Mouse (Mus musculus) mature B cell (primary cell): ENCODE measurements around the gene Gas7.

ENCODE experiments used
- in situ Hi-C: fragments of 300-500 bp; cut with MboI; formaldehyde crosslinking; loops from 2 replicates; pipeline ENCODE4 v1.14.3; 2019

Gas7 gene

DNA sequence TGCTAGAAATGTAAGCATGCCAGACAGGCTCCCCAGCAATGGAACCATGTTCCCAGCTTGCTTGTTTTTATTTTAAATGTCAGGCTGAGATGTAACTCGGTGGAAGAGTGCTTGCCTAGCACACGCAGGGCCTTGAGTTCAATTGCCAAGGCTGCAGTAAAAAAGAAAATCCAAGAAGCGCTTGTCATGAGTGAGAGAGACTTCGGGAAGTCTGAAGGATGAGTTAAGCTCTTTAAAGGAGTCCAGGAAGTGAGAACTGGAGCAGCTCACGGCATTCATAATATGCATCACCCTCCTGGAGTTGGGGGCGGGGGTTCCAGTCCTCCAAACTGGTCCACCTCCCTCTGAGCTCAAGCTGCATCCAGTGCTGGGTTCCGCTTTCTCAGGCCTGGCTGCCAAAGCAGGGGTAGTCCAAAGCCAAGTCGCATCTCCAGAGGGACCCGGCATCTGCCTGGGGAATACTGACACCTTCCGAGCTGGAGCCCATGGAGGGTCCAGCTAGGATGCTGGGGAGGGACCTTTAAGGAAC lies 34.5 kb downstream of the Gas7 start:
- in situ Hi-C loops = no loop called here

DNA sequence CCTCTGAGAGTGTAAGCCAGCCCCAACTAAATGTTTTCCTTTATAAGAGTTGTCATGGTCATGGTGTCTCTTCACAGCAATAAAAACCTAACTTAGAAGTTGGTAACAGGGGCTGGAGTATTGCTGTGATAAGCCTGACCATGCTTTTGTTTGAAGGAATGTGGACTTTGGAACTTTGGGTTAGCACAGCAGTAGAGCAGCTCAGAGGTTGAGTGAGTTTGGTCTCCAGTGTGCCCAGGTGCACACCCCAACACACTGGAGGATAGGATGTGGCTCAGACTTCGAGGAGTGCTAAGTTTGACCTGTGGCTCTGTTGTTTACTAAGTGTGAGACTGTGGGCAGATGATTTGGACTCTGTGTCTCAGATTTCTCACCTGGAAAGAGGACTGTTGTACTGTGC lies 41.6 kb downstream of the Gas7 start:
- in situ Hi-C loops = no loop called here

DNA sequence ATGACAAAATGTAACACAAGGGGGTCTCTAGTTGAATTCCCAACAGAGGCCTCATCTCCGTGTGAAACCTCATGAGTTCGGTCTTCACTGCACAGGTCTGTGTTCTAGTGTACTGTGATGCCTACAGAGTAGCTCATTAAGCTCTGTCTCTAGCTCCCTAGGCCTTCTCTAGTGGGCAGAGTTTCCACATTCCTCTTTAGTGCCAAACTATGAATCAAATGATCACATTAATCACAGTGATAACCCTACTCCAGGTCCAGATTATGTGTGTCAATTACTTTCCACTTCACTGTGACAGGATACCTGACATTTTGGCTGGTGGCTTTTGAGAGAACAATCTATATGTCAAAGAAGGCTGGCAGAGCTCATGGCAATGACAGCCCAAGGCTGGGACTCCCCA lies 44.9 kb downstream of the Gas7 start:
- in situ Hi-C loops = no loop called here

DNA sequence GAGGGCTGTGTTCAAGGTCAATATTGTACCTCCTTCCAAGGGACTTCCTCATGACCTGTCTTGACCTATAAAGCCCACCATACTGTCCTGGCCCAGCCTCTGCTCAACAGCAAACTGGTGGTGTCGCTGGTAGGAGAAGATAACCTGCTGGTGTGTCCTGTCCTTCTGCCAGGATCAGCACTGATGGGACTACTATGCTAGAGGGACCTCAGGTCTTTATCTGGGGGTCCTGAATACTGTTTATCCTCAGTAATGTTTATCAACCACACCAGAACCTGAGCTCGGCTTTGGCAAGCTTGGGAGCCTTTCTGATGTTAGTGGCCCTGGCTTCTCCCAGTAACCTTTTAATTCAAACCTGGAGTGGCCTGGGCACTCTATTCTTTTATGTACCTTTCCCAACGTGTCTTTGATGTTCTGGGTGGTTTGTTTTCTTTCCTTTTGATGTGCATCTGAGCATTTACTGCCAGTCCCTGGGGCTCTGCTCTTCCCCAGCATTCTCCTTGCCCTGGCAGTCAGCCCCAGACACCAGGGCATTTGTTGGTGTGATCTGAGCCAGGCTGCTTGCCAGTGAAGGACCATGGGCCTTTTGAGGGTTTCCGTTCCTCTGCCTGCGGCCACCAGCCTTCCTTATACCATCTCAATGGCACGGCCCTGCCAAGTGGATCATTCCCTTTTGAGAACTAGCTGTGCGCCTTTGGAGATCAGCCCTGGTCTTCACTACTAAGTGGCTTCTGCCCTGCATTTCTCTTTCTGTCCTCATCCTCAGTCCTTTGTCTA lies 46.4 kb downstream of the Gas7 start:
- in situ Hi-C loops = no loop called here

DNA sequence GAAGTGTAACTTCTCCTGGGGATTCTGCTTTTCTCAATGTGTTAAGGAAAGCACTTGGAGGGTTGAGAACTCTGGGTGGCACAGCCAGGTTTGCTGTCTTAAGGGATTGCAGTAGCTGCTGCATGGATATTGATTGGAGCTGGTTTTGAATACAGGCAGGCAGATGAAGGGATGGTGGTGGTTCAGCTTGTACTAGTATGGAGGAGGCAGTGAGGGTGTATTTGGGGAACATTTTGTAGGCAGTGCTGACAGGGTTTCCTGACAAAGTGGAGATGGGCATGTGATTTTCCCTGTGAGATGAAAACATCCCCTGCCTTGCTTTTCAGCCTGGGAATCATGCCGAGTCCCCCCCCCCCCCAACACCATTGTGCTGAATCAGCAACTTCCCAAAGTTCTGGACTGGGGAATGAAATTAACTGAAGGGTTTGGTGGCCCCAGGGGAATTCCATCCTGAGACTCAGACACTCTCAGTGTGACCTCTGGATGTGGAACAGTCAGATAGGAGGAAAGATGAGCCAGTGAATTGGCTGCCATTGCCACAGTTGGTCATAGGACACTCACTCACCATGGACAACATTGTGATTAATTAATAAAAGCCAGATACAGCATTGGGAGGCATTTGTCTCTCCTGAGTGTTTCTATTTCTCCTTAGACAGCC lies 54.1 kb downstream of the Gas7 start:
- in situ Hi-C loops = no loop called here

DNA sequence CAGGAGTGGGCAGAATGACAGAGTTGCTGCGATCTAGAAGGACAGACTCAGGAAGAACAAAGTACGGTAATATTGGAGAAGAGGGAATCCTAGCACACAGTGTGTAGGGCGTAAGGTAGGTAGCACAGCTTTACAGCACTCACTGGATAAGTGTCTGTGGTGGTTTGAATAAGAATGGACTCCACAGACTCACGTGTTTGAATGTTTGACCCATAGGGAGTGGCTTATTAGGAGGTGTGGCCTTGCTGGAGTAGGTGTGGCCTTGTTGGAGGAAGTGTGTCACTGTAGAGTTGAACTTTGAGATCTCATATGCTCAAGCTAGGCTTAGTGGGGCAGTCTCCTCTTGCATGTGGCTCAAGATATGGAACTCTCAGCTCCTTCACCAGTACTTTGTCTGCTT lies 55.6 kb downstream of the Gas7 start:
- in situ Hi-C loops = no loop called here

DNA sequence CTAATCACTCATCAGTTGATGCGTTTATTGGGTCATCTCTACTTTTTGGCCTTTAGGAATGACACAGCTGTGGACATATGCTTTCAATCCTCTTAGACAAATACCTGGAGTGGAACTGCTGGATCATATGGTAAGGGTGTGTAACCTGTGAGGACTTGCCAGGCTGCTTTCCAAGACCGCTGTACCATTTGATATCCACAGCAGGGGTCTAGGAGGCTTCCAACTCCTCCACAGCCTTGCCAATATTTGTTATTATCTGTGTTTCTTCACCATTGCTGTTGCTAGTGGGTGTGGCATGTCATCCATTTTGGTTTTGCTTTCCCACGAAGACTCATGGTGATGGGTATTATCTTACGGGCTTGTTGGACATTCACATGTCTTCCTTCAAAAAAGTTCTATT lies 57.8 kb downstream of the Gas7 start:
- in situ Hi-C loops = no loop called here

DNA sequence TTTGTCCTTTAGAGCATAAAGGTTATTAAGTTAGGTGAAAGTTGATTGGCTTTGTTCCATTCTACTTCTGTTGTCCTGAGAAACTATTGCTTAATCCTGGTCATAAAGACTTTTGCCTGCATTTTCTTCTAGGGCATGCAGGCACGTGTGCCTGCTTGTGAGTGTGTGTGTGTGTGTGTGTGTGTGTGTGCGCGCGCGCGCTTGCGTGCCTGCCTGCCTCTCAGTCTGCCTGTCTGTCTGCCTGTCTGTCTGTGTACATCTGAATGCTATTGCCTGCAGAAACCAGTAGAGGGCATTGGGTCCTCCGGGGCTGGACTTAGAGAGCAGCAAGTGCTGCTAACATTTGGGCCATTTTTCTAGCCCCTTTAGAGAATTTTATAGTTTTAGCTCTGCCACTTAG lies 59.2 kb downstream of the Gas7 start:
- in situ Hi-C loops = no loop called here

DNA sequence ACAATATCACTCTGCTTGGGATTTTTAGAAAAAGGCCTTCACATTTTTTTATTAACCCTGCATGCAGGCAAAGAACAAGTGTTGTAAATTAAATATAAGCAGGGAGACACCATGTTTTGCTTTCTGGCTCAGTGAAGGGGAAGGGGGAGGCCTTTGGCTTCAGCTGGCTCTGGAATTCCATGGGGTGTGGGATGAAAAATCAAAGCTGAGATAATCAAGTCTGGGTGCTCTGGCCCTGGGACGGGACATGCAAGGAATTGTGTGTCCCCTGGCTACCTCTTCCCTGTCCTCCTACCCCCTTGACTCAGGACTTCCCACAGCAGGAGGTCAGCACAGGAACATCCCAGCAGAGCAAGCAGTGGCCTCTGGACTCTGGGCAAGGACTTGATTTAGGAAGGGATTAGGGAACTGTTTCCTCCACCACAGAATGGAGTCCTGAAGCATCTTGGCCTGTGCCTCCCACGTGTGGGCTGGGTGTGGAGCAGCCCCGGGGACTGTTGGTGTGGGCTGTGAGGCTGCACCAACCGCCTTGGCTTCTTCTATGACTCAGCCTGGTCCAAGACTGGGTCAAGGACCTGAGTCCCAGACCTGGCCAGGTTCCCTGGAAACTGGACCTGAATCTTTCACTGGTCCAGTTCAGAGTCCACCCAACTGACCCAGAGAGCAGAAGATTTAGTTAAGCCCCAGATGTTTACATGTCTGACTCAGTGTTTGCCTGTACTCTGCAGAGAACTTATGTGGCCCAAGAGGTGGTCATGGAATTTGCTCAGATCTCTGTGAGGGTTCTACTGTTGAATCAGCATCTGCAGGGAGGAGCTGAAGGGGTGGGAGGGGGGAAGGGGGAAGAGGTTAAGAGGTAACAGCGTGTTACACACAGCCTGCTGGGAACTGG lies 60.0 kb downstream of the Gas7 start:
- in situ Hi-C loops = no loop called here

DNA sequence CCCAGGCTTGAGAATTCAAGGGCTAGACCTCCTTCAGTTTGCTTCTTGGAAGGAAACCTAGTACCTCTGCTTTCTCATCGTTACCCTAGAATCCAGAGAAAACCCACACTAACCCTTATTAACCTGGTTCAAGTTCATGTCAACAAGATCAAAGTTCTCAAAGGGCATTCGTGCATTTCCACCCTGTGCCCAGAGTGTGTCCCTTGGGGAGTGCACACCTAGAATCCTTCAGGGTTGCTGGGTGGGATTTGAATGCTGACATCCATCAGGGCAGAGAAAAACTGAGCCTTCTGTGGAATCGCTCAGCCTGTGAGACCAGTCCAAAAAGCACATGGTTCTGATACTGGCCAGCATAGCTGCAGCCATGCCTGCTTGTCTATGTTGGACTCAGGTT lies 60.7 kb downstream of the Gas7 start:
- in situ Hi-C loops = no loop called here

DNA sequence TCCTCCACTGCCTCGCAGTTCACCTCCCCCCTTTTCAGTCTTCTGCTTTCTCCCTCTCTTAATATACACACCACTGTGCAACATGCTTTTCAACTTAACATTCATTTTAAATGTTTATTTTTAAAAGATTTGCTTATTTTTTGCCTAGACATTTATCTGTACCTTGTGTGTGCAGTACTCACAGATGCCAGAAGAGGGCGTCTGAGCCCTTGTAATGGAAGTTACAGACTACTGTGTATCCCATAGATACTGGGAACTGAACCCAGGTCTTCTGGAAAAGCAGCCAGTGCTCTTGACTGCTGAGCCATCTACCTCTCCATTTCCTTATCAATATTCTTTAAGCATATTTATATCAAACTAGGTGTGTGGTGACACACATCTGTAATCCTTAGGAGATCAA lies 62.5 kb downstream of the Gas7 start:
- in situ Hi-C loops = no loop called here

DNA sequence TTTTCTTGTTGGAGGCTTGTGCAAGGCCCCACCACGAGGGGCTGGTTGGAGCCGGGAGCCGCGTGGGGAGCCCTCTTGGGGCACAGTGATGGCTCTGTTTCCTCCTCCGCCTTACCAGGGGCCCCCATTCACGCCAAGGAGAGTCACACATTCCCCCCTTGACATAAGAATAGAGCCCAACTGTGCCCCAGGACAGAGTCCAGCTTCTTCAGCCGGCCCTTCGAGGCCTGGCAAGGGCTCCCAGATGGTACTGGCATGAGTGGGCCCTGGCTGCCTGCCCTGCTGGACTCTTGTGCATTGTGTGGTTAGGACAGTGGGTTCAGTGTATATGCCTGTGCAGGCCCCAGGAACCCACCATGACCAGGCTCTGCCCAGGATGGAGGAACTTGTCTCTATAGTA lies 63.7 kb downstream of the Gas7 start:
- in situ Hi-C loops = no loop called here

DNA sequence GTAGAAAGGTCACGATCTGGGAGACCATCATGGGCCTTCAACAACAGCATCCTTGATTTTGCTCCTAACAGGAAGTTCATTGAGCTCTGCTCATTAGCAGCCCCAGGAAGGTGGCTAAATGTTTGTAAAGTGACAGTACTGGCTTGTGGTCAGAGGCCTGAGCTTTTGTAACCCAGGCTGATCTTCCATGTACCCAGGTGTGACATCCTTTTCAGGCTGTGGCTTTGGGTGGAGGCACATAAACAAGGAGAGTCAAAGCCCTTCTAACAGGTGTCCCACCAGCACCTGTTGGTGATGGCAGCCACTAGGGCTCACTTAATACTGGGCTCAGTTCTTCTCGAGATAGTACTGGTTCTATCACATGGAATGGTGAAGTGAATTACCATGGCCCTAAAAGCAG lies 67.4 kb downstream of the Gas7 start:
- in situ Hi-C loops = no loop called here

DNA sequence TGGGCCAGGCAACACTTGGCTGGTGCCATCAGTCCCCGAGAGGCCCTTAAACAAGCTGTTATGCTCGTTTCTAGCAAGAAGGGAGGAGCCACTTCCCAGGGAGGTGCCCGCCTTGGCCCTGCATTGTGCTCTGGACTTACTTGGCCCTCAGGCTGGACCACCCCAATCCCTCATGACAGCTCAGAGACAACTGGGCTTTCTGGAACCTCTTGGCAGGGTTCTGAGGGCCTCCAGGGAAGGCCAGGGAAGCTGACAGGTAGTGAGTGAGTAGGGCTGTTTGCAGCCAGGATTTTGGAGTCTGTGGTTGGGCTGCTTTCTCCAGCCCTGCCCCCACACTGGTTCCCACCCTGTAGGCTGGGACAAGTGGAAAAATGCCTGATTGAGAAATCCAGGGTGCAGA lies 68.6 kb downstream of the Gas7 start:
- in situ Hi-C loops = no loop called here

DNA sequence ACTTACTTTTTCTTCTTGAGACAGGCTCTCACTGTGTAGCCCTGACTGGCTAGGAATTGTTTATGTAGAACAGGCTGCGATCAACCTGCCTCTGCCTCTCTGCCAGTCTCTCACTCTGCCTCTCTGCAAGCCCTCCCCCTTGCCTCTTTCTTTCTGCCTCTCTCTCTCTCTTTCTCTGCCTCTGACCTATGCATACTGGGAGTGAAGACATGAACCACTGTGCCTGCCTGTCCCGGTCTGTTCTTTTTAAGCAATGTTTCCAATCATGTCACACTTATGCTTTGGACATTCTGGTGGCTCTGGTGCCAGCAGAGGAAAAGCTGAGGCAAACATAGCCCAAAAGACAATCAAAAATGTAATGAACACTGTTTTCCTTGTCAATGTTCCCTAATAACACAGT lies 69.5 kb downstream of the Gas7 start:
- in situ Hi-C loops = no loop called here

DNA sequence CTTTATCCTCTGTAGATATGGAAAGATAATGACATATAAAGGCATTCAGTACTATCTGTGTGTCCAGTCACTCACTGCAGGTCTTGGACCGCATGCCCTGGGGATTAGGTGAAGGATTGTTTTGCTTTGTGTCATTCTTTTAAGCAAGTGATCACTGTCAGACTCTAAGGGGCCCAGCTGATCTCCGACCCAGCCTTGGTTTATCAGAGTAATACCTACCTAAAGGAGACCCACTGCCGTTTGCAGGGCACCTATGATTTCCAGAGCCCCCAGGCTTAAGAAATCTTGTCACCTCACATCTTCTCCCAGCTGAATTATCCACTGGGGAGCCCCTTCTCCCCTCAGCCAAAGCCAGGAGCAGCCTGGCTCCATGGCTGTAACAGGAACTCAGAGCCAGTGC lies 70.6 kb downstream of the Gas7 start:
- in situ Hi-C loops = no loop called here

DNA sequence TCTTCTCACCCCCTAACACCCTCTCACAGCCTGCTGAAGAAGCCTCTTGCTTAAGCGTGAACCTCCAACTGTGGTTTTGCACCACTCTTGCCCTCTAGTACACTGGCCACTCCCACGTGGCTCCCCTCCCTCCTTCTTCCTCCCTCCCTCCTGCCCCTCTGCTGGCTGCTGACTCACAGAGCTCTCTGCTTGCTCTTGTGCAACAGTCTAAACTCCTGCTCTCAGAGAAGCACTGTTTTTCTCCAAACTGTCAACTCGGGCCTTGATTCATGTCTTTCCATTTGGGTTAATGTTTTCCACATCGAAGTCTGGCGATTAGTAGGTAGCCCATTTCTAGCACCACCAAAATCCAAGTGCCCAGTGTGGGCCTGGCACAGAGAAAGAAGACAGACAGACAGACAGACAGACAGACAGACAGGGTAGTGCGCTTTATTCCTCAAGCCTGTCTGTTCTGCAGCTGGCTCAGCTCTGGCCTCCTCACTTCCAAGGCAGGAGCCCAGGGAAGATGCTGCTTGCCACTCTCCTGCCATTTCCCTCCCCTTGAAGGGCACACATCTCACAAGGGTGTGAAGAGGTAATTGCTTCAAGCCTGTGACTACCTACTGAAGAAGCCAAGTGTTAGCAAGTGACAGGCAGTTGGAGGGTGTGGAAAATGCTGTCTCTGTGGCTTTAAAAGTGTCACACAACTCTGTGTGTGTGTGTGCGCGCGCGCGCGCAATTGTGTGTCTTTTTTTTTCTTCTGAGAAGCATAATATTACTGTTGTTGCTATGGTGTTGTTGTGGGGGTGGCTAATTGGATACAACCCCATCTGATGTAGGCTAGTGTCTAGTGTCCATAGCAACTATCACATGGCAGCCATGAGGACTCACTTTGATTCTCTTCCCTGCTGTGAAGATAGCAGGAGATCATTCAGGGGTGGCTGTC lies 71.6 kb downstream of the Gas7 start:
- in situ Hi-C loops = no loop called here

DNA sequence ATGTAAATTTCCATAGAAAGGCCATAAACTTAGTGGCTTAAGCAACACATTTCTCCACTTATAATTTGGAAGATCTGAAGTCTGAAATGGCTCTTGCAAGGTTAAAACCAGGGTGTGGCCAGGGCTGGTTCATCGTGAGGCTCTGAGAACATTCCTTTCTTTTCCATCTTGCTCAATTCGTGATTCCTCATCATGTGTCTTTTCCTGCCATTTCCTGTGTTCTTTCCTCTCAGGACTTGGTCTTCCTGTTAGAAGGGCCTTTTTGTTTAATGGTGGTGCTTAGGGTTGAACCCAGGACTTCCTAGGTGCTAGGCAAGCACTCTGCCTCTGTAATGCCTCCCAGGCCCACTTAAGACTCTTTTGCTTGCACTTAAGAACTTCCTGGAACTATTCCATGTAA lies 76.0 kb downstream of the Gas7 start:
- in situ Hi-C loops = no loop called here

DNA sequence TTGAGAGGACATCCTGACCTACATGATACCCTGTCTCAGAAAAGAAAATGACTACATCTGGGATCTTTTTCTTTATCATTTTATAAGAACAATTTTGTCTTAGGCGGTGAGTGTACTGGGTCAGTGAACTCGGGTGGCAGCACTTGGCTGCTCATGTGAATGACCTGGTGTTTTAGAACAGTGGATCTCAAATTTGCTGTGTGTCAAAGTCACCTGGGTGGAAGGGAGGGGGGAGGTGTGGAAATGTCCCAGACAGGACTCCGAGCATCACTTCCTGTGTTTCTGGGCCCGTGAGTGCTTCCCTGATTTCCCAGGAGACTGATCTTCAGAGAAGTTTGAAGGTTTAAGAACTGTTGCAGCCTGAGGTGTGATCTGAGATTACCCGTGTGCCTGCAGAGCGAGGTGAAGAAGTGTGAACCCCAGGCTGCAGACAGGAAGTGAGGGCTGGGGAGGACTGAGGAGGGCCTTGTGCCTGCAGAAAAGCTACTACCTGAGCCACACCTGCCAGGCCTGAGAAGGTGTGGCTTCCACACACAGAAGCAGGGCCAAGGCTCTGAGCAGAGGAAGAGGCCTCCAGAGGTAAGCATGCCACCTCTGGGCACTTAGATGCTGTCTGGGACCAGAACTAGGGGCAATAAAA lies 76.8 kb downstream of the Gas7 start:
- in situ Hi-C loops = no loop called here

DNA sequence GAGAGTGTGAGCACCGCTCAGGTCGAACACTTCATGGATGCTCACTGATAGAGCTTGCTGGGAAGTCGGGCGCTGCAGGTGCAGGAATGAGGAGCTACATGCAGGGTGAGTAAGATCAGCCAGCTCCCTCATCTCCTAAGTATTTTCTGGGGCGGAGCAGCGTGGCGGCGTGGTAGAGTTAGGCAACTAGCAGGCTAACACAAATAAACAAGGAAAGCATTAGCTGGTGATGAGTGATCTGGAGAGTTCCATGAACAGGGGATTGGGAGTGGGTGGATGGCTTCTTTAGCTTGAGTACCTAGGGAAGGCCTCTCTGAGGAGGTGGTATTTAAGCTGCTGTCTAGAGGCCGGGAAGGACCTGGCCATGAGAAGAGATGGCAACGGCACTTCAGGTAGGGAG lies 77.5 kb downstream of the Gas7 start:
- in situ Hi-C loops = no loop called here

DNA sequence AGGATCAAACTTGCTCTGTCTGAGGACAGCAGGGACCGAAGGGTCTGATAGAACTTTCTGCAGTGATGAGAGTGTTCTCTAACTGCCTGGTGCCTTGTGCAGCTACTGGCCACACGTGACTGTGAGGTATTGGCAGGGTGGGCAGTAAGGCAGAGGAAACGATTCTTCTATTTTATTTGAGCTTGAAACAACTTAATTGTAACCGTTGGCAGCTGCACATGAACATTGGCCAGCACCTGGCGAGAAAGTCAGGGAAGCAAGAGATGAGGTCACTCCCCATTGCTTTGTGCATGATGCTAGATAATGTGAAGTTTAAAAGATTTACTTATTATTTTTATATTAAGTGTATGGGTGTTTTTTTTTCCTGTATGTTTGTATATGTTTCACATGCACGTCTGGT lies 77.9 kb downstream of the Gas7 start:
- in situ Hi-C loops = no loop called here
